Mouse (Mus musculus) embryonic stem cell, embryonic (primary cell): ENCODE results near the gene Apln.

Source experiments
- CTCF ChIA-PET, 4 experiments: fragments of 300-600 bp in 2 of 4; fragments of 350-600 bp in 2 of 4; sonication (Branson Sonifier 250); formaldehyde crosslinking; loops; one replicate each; lab custom pipeline; 2022; ENCODE audit warnings: inconsistent platforms in 2 of 4; lab: Charles Lee
- POLR2A ChIA-PET, 4 experiments: fragments of 300-600 bp in 2 of 4; fragments of 350-600 bp in 2 of 4; sonication (Branson Sonifier 250); formaldehyde crosslinking; loops; one replicate each; lab custom pipeline; 2022; ENCODE audit warnings: antibody characterized with exemption in 4 of 4, inconsistent platforms in 1 of 4; lab: Charles Lee

Gene Apln

GRCm38 (mm10) chrX:48034144-48035113 is at the start of gene Apln:
TSS of gene Apln (minus strand) at chrX:48034853.
- ChIA-PET CTCF (interaction anchor here in 3 of 4 experiments (1.6 to 1.9 kb wide), 3 partner anchors 14 kb away, joined by 6 to 11 read pairs (median 7); no protein-coding TSS in a partner anchor), POLR2A (interaction anchor here in 1 of 4 experiments (0.6 kb wide), 1 partner anchor 486 kb away, joined by 3 read pairs; no protein-coding TSS in a partner anchor)

- CTCF ChIA-PET, result no interaction called here
- POLR2A ChIA-PET, result no interaction called here
These were observed 47.7 kb upstream of the Apln start for GRCm38 (mm10) chrX:48082364-48082763.

GRCm38 (mm10) chrX:48076806-48077425 is 42.3 kb upstream of the Apln start:
- CTCF ChIA-PET, result no interaction called here

GRCm38 (mm10) chrX:48074691-48075090 is 40.0 kb upstream of the Apln start:
- ChIA-PET POLR2A (interaction anchor here in 1 of 4 experiments (1.4 to 2.1 kb wide), 2 partner anchors 10 to 21 kb away, joined by 4 to 5 read pairs; no protein-coding TSS in a partner anchor), CTCF (interaction anchor here in 1 of 4 experiments (0.5 to 0.7 kb wide), 2 partner anchors 130 to 198 kb away, joined by 3 read pairs; no protein-coding TSS in a partner anchor)

More at GRCm38 (mm10) chrX:48076806-48077425, 42.3 kb upstream of the Apln start:
- POLR2A ChIA-PET, result interaction anchor here in 1 of 4 experiments (0.8 to 0.9 kb wide), 2 partner anchors 12 to 179 kb away, joined by 4 to 6 read pairs; no protein-coding TSS in a partner anchor

GRCm38 (mm10) chrX:48072401-48072800 is 37.7 kb upstream of the Apln start:
- CTCF ChIA-PET, result interaction anchor here in 3 of 4 experiments (0.7 to 1.0 kb wide), 3 partner anchors 52 to 390 kb away, joined by 3 to 5 read pairs (median 3); no protein-coding TSS in a partner anchor
- POLR2A ChIA-PET, result interaction anchor here in 3 of 4 experiments (0.8 to 1.3 kb wide), 12 partner anchors 9 to 184 kb away, joined by 3 to 8 read pairs (median 4); partner anchors contain the start of gene Utp14a (in 1 of the 3)

GRCm38 (mm10) chrX:48071961-48072360 is 37.3 kb upstream of the Apln start:
- CTCF ChIA-PET, result interaction anchor here in 3 of 4 experiments (0.7 to 1.0 kb wide), 3 partner anchors 52 to 390 kb away, joined by 3 to 5 read pairs (median 3); no protein-coding TSS in a partner anchor
- POLR2A ChIA-PET, result interaction anchor here in 3 of 4 experiments (0.8 to 1.3 kb wide), 12 partner anchors 9 to 185 kb away, joined by 3 to 8 read pairs (median 4); partner anchors contain the start of gene Utp14a (in 1 of the 3)

GRCm38 (mm10) chrX:48066891-48067290 is 32.2 kb upstream of the Apln start:
- ChIA-PET CTCF (interaction anchor here in 1 of 4 experiments (0.6 kb wide), 1 partner anchor 361 kb away, joined by 8 read pairs; no protein-coding TSS in a partner anchor), POLR2A (interaction anchor here in 1 of 4 experiments (0.9 kb wide), 1 partner anchor 11 kb away, joined by 3 read pairs; no protein-coding TSS in a partner anchor)

GRCm38 (mm10) chrX:48064166-48064853 is 29.7 kb upstream of the Apln start:
- ChIA-PET CTCF (interaction anchor here in 1 of 4 experiments (0.6 to 0.7 kb wide), 2 partner anchors 55 to 92 kb away, joined by 4 to 10 read pairs; no protein-coding TSS in a partner anchor), POLR2A (interaction anchor here in 2 of 4 experiments (1.0 to 1.9 kb wide), 4 partner anchors 8 to 192 kb away, joined by 3 to 8 read pairs (median 4); partner anchors contain the start of gene Utp14a (in 1 of the 2))

- POLR2A ChIA-PET, result interaction anchor here (0.9 to 1.9 kb wide), 4 partner anchors 9 to 43 kb away, joined by 3 to 8 read pairs (median 3); no protein-coding TSS in a partner anchor
- CTCF ChIA-PET, result interaction anchor here in 2 of 4 experiments (1.2 to 1.4 kb wide), 2 partner anchors 42 to 222 kb away, joined by 3 to 4 read pairs; no protein-coding TSS in a partner anchor
These were observed 27.8 kb upstream of the Apln start for GRCm38 (mm10) chrX:48062481-48062880.

- CTCF ChIA-PET, result interaction anchor here in 2 of 4 experiments (1.7 to 2.7 kb wide), 2 partner anchors 34 to 35 kb away, joined by 3 to 8 read pairs; no protein-coding TSS in a partner anchor
- POLR2A ChIA-PET, result interaction anchor here in 1 of 4 experiments (0.6 to 1.4 kb wide), 4 partner anchors 17 to 250 kb away, joined by 3 to 4 read pairs (median 4); no protein-coding TSS in a partner anchor
These were observed 19.7 kb upstream of the Apln start for GRCm38 (mm10) chrX:48054186-48055015.

- CTCF ChIA-PET, result interaction anchor here in 3 of 4 experiments (0.5 to 2.7 kb wide), 4 partner anchors 34 to 348 kb away, joined by 3 to 8 read pairs (median 4); no protein-coding TSS in a partner anchor
These were observed 19.1 kb upstream of the Apln start for GRCm38 (mm10) chrX:48053743-48054142.

GRCm38 (mm10) chrX:48046315-48046714 is 11.7 kb upstream of the Apln start:
- CTCF ChIA-PET, result no interaction called here

More at GRCm38 (mm10) chrX:48053743-48054142, 19.1 kb upstream of the Apln start:
- POLR2A ChIA-PET, result interaction anchor here in 1 of 4 experiments (0.6 to 1.4 kb wide), 2 partner anchors 21 to 25 kb away, joined by 3 to 4 read pairs; no protein-coding TSS in a partner anchor

GRCm38 (mm10) chrX:48044261-48044660 is 9.6 kb upstream of the Apln start:
- ChIA-PET CTCF (interaction anchor here in 1 of 4 experiments (0.6 kb wide), 1 partner anchor 1732 kb away, joined by 3 read pairs; no protein-coding TSS in a partner anchor), POLR2A (no interaction called here)

More at GRCm38 (mm10) chrX:48046315-48046714, 11.7 kb upstream of the Apln start:
- POLR2A ChIA-PET, result interaction anchor here in 1 of 4 experiments (0.5 kb wide), 1 partner anchor 121 kb away, joined by 4 read pairs; no protein-coding TSS in a partner anchor

GRCm38 (mm10) chrX:48042748-48043147 is 8.1 kb upstream of the Apln start:
- ChIA-PET CTCF (no interaction called here), POLR2A (no interaction called here)

GRCm38 (mm10) chrX:48040379-48040778 is 5.7 kb upstream of the Apln start:
- ChIA-PET CTCF (interaction anchor here in 1 of 4 experiments (1.0 kb wide), 1 partner anchor 21 kb away, joined by 3 read pairs; no protein-coding TSS in a partner anchor), POLR2A (no interaction called here)

GRCm38 (mm10) chrX:48033766-48034143 is 898 bp downstream of the Apln start:
- POLR2A ChIA-PET, result no interaction called here

More at GRCm38 (mm10) chrX:48033766-48034143, 898 bp downstream of the Apln start:
- CTCF ChIA-PET, result interaction anchor here in 2 of 4 experiments (1.6 to 1.9 kb wide), 2 partner anchors 14 kb away, joined by 6 to 7 read pairs; no protein-coding TSS in a partner anchor
